Mouse (Mus musculus) megakaryocyte, embryonic 14.5 days (primary cell): Measurements from ENCODE around the gene Slc5a1.

ENCODE experiments used
- FLI1 ChIP-seq: IDR thresholded peaks from 2 replicates; pipeline ENCODE4 v1.6.1; 2012; ENCODE audit warnings: low read length, inconsistent platforms, mixed read lengths
- GATA1 ChIP-seq: IDR thresholded peaks from 3 replicates; pipeline ENCODE4 v1.6.1; 2012; ENCODE audit warnings: mixed read lengths, low read length, inconsistent platforms, borderline replicate concordance

DNA sequence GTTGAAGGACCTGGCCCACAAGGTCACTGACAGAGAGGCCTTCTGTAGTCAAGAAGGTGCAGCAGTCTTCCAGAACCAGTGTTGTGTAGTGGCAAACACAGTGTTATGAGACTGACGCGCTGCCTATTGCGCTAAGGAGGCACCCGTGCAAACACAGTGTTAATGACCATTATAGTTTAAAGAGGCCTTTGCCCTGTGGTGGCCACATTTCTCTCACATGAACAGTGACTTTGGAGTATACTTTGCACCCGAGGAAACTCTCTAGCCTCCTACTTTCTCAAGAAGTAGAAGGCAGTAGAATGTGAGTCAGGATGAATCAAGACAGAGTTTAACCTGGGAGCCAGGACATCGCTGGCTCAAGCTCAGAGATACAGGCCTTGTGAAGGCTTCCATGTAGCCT, 12.7 kb upstream of the Slc5a1 start:
- TF ChIP-seq GATA1 (no peak), FLI1 (no peak)
